Mouse (Mus musculus) ovary, adult 18-20 months (tissue): ENCODE measurements around the gene Gabarapl1.
"Not testable (repeated sequence)": the region's sequence is repeated elsewhere in the genome, so short reads cannot be mapped to it uniquely, and the experiment has no call there.

Source experiments
- DNase-seq: peaks from one replicate; pipeline ENCODE4 v3.0.0; 2022; ENCODE audit warnings: low spot score, mixed read lengths

Gabarapl1 gene

GRCm38 (mm10) chr6:129532942-129533860, at the start of gene Gabarapl1:
Gene Gabarapl1 (plus strand): TSS chr6:129533160.
- DNase-seq, result peak; percentile 67

- DNase-seq, result no peak
These were observed 38.0 kb upstream of the Gabarapl1 start for GRCm38 (mm10) chr6:129494924-129495323.

- no peak for DNase-seq
These were observed 35.4 kb upstream of the Gabarapl1 start for GRCm38 (mm10) chr6:129497345-129498218.

GRCm38 (mm10) chr6:129499516-129499915, 33.4 kb upstream of the Gabarapl1 start:
- DNase-seq, result not testable (repeated sequence)

- no peak for DNase-seq
These were observed 29.5 kb upstream of the Gabarapl1 start for GRCm38 (mm10) chr6:129503471-129503870.

- no peak for DNase-seq
These were observed 25.9 kb upstream of the Gabarapl1 start, which contains the start of gene Olr1 for GRCm38 (mm10) chr6:129507024-129507423. Gene Olr1 (minus strand): TSS chr6:129507165.

- no peak for DNase-seq
These were observed 22.6 kb upstream of the Gabarapl1 start for GRCm38 (mm10) chr6:129510120-129510911.

- DNase-seq, result no peak
These were observed 20.6 kb upstream of the Gabarapl1 start, which contains the start of gene Tmem52b for GRCm38 (mm10) chr6:129512367-129512766. Gene Tmem52b (plus strand): TSS chr6:129512555.

- no peak for DNase-seq
These were observed 20.1 kb upstream of the Gabarapl1 start for GRCm38 (mm10) chr6:129512868-129513267.

- DNase-seq, result no peak
These were observed 19.6 kb upstream of the Gabarapl1 start for GRCm38 (mm10) chr6:129513409-129513808.

GRCm38 (mm10) chr6:129514376-129514775, 18.6 kb upstream of the Gabarapl1 start:
- no peak for DNase-seq

- DNase-seq, result no peak
These were observed 17.9 kb upstream of the Gabarapl1 start for GRCm38 (mm10) chr6:129515068-129515467.

GRCm38 (mm10) chr6:129516388-129516787, 16.6 kb upstream of the Gabarapl1 start:
- no peak for DNase-seq

- no peak for DNase-seq
These were observed 15.1 kb upstream of the Gabarapl1 start for GRCm38 (mm10) chr6:129517752-129518408.

GRCm38 (mm10) chr6:129526069-129526468, 6.9 kb upstream of the Gabarapl1 start:
- DNase-seq, result no peak

GRCm38 (mm10) chr6:129527416-129527815, 5.5 kb upstream of the Gabarapl1 start:
- DNase-seq, result no peak

- no peak for DNase-seq
These were observed 3.4 kb upstream of the Gabarapl1 start for GRCm38 (mm10) chr6:129529605-129530004.

- DNase-seq, result no peak
These were observed 2.7 kb upstream of the Gabarapl1 start for GRCm38 (mm10) chr6:129530261-129530660.

- peak; percentile 65 for DNase-seq
These were observed 411 bp upstream of the Gabarapl1 start for GRCm38 (mm10) chr6:129532556-129532941.

GRCm38 (mm10) chr6:129534057-129534456, 1.1 kb downstream of the Gabarapl1 start:
- DNase-seq, result no peak

- DNase-seq, result no peak
These were observed 1.7 kb downstream of the Gabarapl1 start for GRCm38 (mm10) chr6:129534627-129535190.
